Mouse (Mus musculus) MEL (cell line): Measurements from ENCODE around the gene Prr18. TPM values are rescaled to one million over a fixed set of nuclear protein-coding genes. Genes with fewer than 3 reads are reported as not detected.

ENCODE experiments used
- DNase-seq: peaks from one replicate; pipeline ENCODE4 v3.0.0; 2011; ENCODE audit warnings: low read depth, low spot score
- H3K27ac ChIP-seq: 2 replicates; pipeline ENCODE4 v1.5.1; 2012; ENCODE audit warnings: low read depth, mild to moderate bottlenecking, control low read depth, low read length, moderate library complexity; ENCODE audit not compliant: control insufficient read depth
- H3K27me3 ChIP-seq, 2 experiments: fragments of 150-350 bp in 1 of 2; sonication (generic) in 1 of 2; 2 replicates each; pipeline ENCODE4 v1.6.1; 2012; ENCODE audit warnings: low read length in 2 of 2, mild to moderate bottlenecking in 2 of 2, improper control_type of control experiment in 1 of 2, moderate library complexity in 1 of 2; ENCODE audit not compliant: insufficient read depth in 2 of 2, control insufficient read depth in 1 of 2
- H3K36me3 ChIP-seq, 2 experiments: 2 replicates each; pipeline ENCODE4 v1.6.1; 2012 to 2014; ENCODE audit warnings: low read length in 2 of 2, improper control_type of control experiment in 1 of 2, inconsistent platforms in 1 of 2, mild to moderate bottlenecking in 1 of 2; ENCODE audit not compliant: insufficient read depth in 2 of 2, control insufficient read depth in 1 of 2
- H3K4me1 ChIP-seq, 2 experiments: fragments of 150-350 bp in 1 of 2; sonication (generic) in 1 of 2; 2 replicates each; pipeline ENCODE4 v1.6.1; 2012; ENCODE audit warnings: low read length in 2 of 2, improper control_type of control experiment in 1 of 2, mild to moderate bottlenecking in 1 of 2; ENCODE audit not compliant: insufficient read depth in 2 of 2, control insufficient read depth in 1 of 2
- H3K4me3 ChIP-seq, 2 experiments: fragments of 150-350 bp in 1 of 2; sonication (generic) in 1 of 2; 2 replicates each; pipeline ENCODE4 v1.5.1; 2012; ENCODE audit warnings: low read depth in 2 of 2, low read length in 2 of 2, mild to moderate bottlenecking in 2 of 2, moderate library complexity in 2 of 2, control low read depth in 1 of 2, improper control_type of control experiment in 1 of 2; ENCODE audit not compliant: control insufficient read depth in 1 of 2, insufficient read depth in 1 of 2
- H3K79me2 ChIP-seq: 2 replicates; pipeline ENCODE4 v1.6.1; 2012; ENCODE audit warnings: mild to moderate bottlenecking, low read length, moderate library complexity; ENCODE audit not compliant: control insufficient read depth, poor library complexity, insufficient read depth
- H3K9ac ChIP-seq: 2 replicates; pipeline ENCODE4 v1.6.1; 2012; ENCODE audit warnings: low read depth, mild to moderate bottlenecking, control low read depth, low read length, moderate library complexity; ENCODE audit not compliant: control insufficient read depth, poor library complexity, severe bottlenecking
- H3K9me3 ChIP-seq: fragments of 150-350 bp; sonication (generic); replicated peaks from 2 replicates; pipeline ENCODE4 v1.6.1; 2012; ENCODE audit warnings: mild to moderate bottlenecking, low read length, improper control_type of control experiment, moderate library complexity; ENCODE audit not compliant: insufficient read depth
- BHLHE40 ChIP-seq: IDR thresholded peaks from 2 replicates; pipeline ENCODE4 v1.6.1; 2012; ENCODE audit warnings: low read depth, mild to moderate bottlenecking, inconsistent platforms, low read length, improper control_type of control experiment, borderline replicate concordance
- CHD1 ChIP-seq: IDR thresholded peaks from 2 replicates; pipeline ENCODE4 v1.6.1; 2012; ENCODE audit warnings: low read depth, mild to moderate bottlenecking, inconsistent platforms, low read length, improper control_type of control experiment
- CTCF ChIP-seq, 3 experiments: IDR thresholded peaks in 2 of 3; conservative IDR thresholded peaks in 1 of 3; 2 replicates each; pipeline ENCODE4 v1.5.1; 2011 to 2012; ENCODE audit warnings: low read length in 3 of 3, low read depth in 2 of 3, mild to moderate bottlenecking in 2 of 3, improper control_type of control experiment in 1 of 3, inconsistent platforms in 1 of 3, mixed read lengths in 1 of 3, moderate library complexity in 1 of 3; ENCODE audit not compliant: control insufficient read depth in 1 of 3, insufficient read depth in 1 of 3, poor library complexity in 1 of 3, severe bottlenecking in 1 of 3
- ELF1 ChIP-seq: IDR thresholded peaks from 2 replicates; pipeline ENCODE4 v1.6.1; 2014; ENCODE audit warnings: low read depth, mild to moderate bottlenecking, inconsistent platforms, low read length, improper control_type of control experiment, moderate library complexity
- EP300 ChIP-seq, 2 experiments: IDR thresholded peaks; 2 replicates each; pipeline ENCODE4 v1.6.1; 2011; ENCODE audit warnings: improper control_type of control experiment in 2 of 2, low read length in 2 of 2, low read depth in 1 of 2, mild to moderate bottlenecking in 1 of 2
- GATA1 ChIP-seq: IDR thresholded peaks from 2 replicates; pipeline ENCODE4 v1.6.1; 2011; ENCODE audit warnings: low read depth, low read length, improper control_type of control experiment
- HCFC1 ChIP-seq: IDR thresholded peaks from 2 replicates; pipeline ENCODE4 v1.6.1; 2012; ENCODE audit warnings: low read depth, mild to moderate bottlenecking, inconsistent platforms, low read length, improper control_type of control experiment, moderate library complexity
- KAT2A ChIP-seq: conservative IDR thresholded peaks from 2 replicates; pipeline ENCODE4 v1.6.1; 2012; ENCODE audit warnings: low read depth, low read length, improper control_type of control experiment, inconsistent platforms
- MAX ChIP-seq: IDR thresholded peaks from 2 replicates; pipeline ENCODE4 v1.6.1; 2011; ENCODE audit warnings: low read length, improper control_type of control experiment
- MAZ ChIP-seq: IDR thresholded peaks from 2 replicates; pipeline ENCODE4 v1.6.1; 2012; ENCODE audit warnings: low read depth, mild to moderate bottlenecking, inconsistent platforms, low read length, improper control_type of control experiment
- MXI1 ChIP-seq: IDR thresholded peaks from 2 replicates; pipeline ENCODE4 v1.6.1; 2011; ENCODE audit warnings: mild to moderate bottlenecking, low read depth, low read length, improper control_type of control experiment
- MYC ChIP-seq: IDR thresholded peaks from 2 replicates; pipeline ENCODE4 v1.6.1; 2011; ENCODE audit warnings: low read depth, mild to moderate bottlenecking, low read length, improper control_type of control experiment, moderate library complexity
- NELFE ChIP-seq: IDR thresholded peaks from 2 replicates; pipeline ENCODE4 v1.6.1; 2011; ENCODE audit warnings: low read depth, low read length, improper control_type of control experiment
- NRF1 ChIP-seq: IDR thresholded peaks from 2 replicates; pipeline ENCODE4 v1.6.1; 2014; ENCODE audit warnings: low read depth, mild to moderate bottlenecking, inconsistent platforms, low read length, improper control_type of control experiment, moderate library complexity; ENCODE audit not compliant: poor library complexity, insufficient read depth, severe bottlenecking
- POLR2A ChIP-seq, 2 experiments: IDR thresholded peaks; 2 replicates each; pipeline ENCODE4 v1.6.1; 2011 to 2012; ENCODE audit warnings: low read length in 2 of 2, mild to moderate bottlenecking in 2 of 2, control low read depth in 1 of 2, improper control_type of control experiment in 1 of 2, low read depth in 1 of 2, moderate library complexity in 1 of 2; ENCODE audit not compliant: control insufficient read depth in 1 of 2, insufficient read depth in 1 of 2, poor library complexity in 1 of 2
- POLR2AphosphoS2 ChIP-seq: IDR thresholded peaks from 2 replicates; pipeline ENCODE4 v1.6.1; 2011; ENCODE audit warnings: low read length, improper control_type of control experiment
- RCOR1 ChIP-seq: IDR thresholded peaks from 2 replicates; pipeline ENCODE4 v1.6.1; 2012; ENCODE audit warnings: low read depth, mild to moderate bottlenecking, inconsistent platforms, low read length, improper control_type of control experiment
- SIN3A ChIP-seq: IDR thresholded peaks from 2 replicates; pipeline ENCODE4 v1.6.1; 2012; ENCODE audit warnings: low read length, improper control_type of control experiment, inconsistent platforms
- TAL1 ChIP-seq: IDR thresholded peaks from 2 replicates; pipeline ENCODE4 v1.6.1; 2012; ENCODE audit warnings: mild to moderate bottlenecking, inconsistent platforms, low read length, moderate library complexity, mixed read lengths
- TBP ChIP-seq: IDR thresholded peaks from 2 replicates; pipeline ENCODE4 v1.8.0; 2011; ENCODE audit warnings: low read depth, low read length, improper control_type of control experiment
- TCF12 ChIP-seq: IDR thresholded peaks from 2 replicates; pipeline ENCODE4 v1.6.1; 2014; ENCODE audit warnings: low read depth, mild to moderate bottlenecking, inconsistent platforms, low read length, improper control_type of control experiment, moderate library complexity
- UBTF ChIP-seq: IDR thresholded peaks from 2 replicates; pipeline ENCODE4 v1.6.1; 2012; ENCODE audit warnings: low read depth, mild to moderate bottlenecking, inconsistent platforms, low read length, improper control_type of control experiment, moderate library complexity, borderline replicate concordance; ENCODE audit not compliant: insufficient read depth
- ZMIZ1 ChIP-seq: IDR thresholded peaks from 2 replicates; pipeline ENCODE4 v1.6.1; 2012; ENCODE audit warnings: low read depth, mild to moderate bottlenecking, inconsistent platforms, low read length, improper control_type of control experiment, moderate library complexity
- polyA plus RNA-seq, 2 experiments: library from polyadenylated mRNA; stranded (reverse) in 1 of 2; unstranded in 1 of 2; fragments of >175 nt in 1 of 2; fragments of >200 nt in 1 of 2; gene quantifications; 2 replicates each; pipeline versions ENCODE4 v1.2.1 to v1.2.4; 2012; ENCODE audit warnings: low replicate concordance in 2 of 2, low read depth in 1 of 2; ENCODE audit not compliant: insufficient read length in 2 of 2, insufficient read depth in 1 of 2, missing spikeins in 1 of 2
- total RNA-seq: library from RNA; depleted of rRNA; stranded (reverse); fragments of 300-350 nt; gene quantifications from 2 replicates; pipeline ENCODE4 v1.2.3, GENCODE M21; 2012

The Prr18 gene
- total and polyA plus RNA-seq, 3 experiments = 0.04 to 0.10 TPM; not detected in 1

- no peaks in the 10 kb centered on the region for H3K9me3 ChIP-seq
- no peaks in the 10 kb centered on the region for H3K4me1 ChIP-seq
- no peak for TF ChIP-seq CHD1
- TF ChIP-seq CTCF (IDR thresholded peaks at IDR 0.05 in 2 of 3, conservative IDR thresholded peaks at IDR 0.05 in 1 of 3; ENCODE audit: control insufficient read depth in 1 of 3, insufficient read depth in 1 of 3, low read depth in 2 of 3, low read length in 3 of 3, poor library complexity in 1 of 3, severe bottlenecking in 1 of 3) = peak in 1 of 3 experiments; percentile 12; a peak in 1 of 6 replicates
- no peaks in the 10 kb centered on the region for H3K27me3 ChIP-seq
- H3K79me2 ChIP-seq = peaks cover 1% of the 10 kb centered on the region; the same call in 1 of the 2 replicates
- H3K4me3 ChIP-seq = no peak overlapping the region
- no peaks in the 10 kb centered on the region for H3K36me3 ChIP-seq
- no peak overlapping the region for H3K9ac ChIP-seq
- DNase-seq = no peak
- no peak overlapping the region for H3K27ac ChIP-seq
Observed at GRCm38 (mm10) chr17:8305801-8306200, 31.5 kb upstream of the Prr18 start.

GRCm38 (mm10) chr17:8310838-8311614 is 26.2 kb upstream of the Prr18 start, which contains the start of gene Sft2d1:
Gene Sft2d1 (plus strand): TSS chr17:8311102.
- H3K27ac ChIP-seq = peak within 1 kb of the TSS; percentile 64
- 0 out of 2 replicates have a peak, but pooled peaks have one; percentile 52 for TF ChIP-seq MAZ
- TF ChIP-seq ZMIZ1 = 0 out of 2 replicates have a peak, but pooled peaks have one; percentile 28
- TF ChIP-seq TAL1 = no peak
- TF ChIP-seq NELFE = peak; percentile 64
- no peak for TF ChIP-seq EP300 (IDR thresholded peaks at IDR 0.05; ENCODE audit: low read depth in 1 of 2, low read length in 2 of 2)
- no peak for TF ChIP-seq MYC
- TF ChIP-seq BHLHE40 = no peak
- peak; percentile 90 for TF ChIP-seq MXI1
- TF ChIP-seq NRF1 = peak; percentile 78
- peak; percentile 70; the same call in 1 of the 2 replicates for TF ChIP-seq POLR2AphosphoS2
- peak; percentile 59 for TF ChIP-seq TCF12
- TF ChIP-seq TBP = peak; percentile 68
- TF ChIP-seq KAT2A = no peak; the same call in 1 of the 2 replicates
- TF ChIP-seq MAX = no peak
- TF ChIP-seq SIN3A = peak; percentile 92
- TF ChIP-seq HCFC1 = peak; percentile 88
- TF ChIP-seq GATA1 = peak; percentile 34; the same call in 1 of the 2 replicates
- no peak for TF ChIP-seq RCOR1
- peak; percentile 94 for TF ChIP-seq ELF1
- peak; percentile 70 to 87 for TF ChIP-seq POLR2A (IDR thresholded peaks at IDR 0.05; ENCODE audit: control insufficient read depth in 1 of 2, insufficient read depth in 1 of 2, low read depth in 1 of 2, low read length in 2 of 2, poor library complexity in 1 of 2)
- 0 out of 2 replicates have a peak, but pooled peaks have one; percentile 63 for TF ChIP-seq UBTF
- peak; percentile 95 for DNase-seq
- peak within 1 kb of the TSS; percentile 86 for H3K9ac ChIP-seq
- peak within 1 kb of the TSS; percentile 82 to 94 for H3K4me3 ChIP-seq
- no peaks in the 10 kb centered on the region; a peak in 1 of 4 replicates for H3K36me3 ChIP-seq
- peaks cover 44% of the 10 kb centered on the region for H3K79me2 ChIP-seq
- no peaks in the 10 kb centered on the region for H3K27me3 ChIP-seq
- H3K4me1 ChIP-seq = peaks cover 3 to 8% of the 10 kb centered on the region in 2 experiments
- H3K9me3 ChIP-seq = no peaks in the 10 kb centered on the region
